Mouse (Mus musculus): Measurements from ENCODE around the gene Slc25a39.
"Not testable (repeated sequence)": the region's sequence is repeated elsewhere in the genome, so short reads cannot be mapped to it uniquely, and the experiment has no call there.

Slc25a39 gene

GRCm38 (mm10) chr11:102411704-102412103 is 4.0 kb upstream of the Slc25a39 start:
- peak; percentile 97 for DNase-seq (ENCODE audit: low read depth, low spot score)

- no peak for DNase-seq (ENCODE audit: low read depth, low spot score)
These were observed 3.3 kb upstream of the Slc25a39 start for GRCm38 (mm10) chr11:102411061-102411460.

- DNase-seq (ENCODE audit: low read depth, low spot score), result not testable (repeated sequence)
These were observed 2.6 kb upstream of the Slc25a39 start for GRCm38 (mm10) chr11:102410345-102410744.

GRCm38 (mm10) chr11:102409795-102410330 is 2.1 kb upstream of the Slc25a39 start:
- DNase-seq (ENCODE audit: low read depth, low spot score), result no peak

GRCm38 (mm10) chr11:102408888-102409794 is 1.4 kb upstream of the Slc25a39 start:
- no peak for DNase-seq (ENCODE audit: low read depth, low spot score)

- peak; percentile 100 for DNase-seq (ENCODE audit: low read depth, low spot score)
These were observed 664 bp upstream of the Slc25a39 start for GRCm38 (mm10) chr11:102408344-102408876.

- DNase-seq (ENCODE audit: low read depth, low spot score), result peak; percentile 96
These were observed 579 bp downstream of the Slc25a39 start for GRCm38 (mm10) chr11:102406900-102407833.

- DNase-seq (ENCODE audit: low read depth, low spot score), result no peak
These were observed 1.3 kb downstream of the Slc25a39 start for GRCm38 (mm10) chr11:102406401-102406800.

- no peak for DNase-seq (ENCODE audit: low read depth, low spot score)
These were observed 2.0 kb downstream of the Slc25a39 start for GRCm38 (mm10) chr11:102405544-102406285.

GRCm38 (mm10) chr11:102404161-102405010 is 3.4 kb downstream of the Slc25a39 start:
- peak; percentile 22 for DNase-seq (ENCODE audit: low read depth, low spot score)

GRCm38 (mm10) chr11:102403657-102404056 is 4.1 kb downstream of the Slc25a39 start:
- DNase-seq (ENCODE audit: low read depth, low spot score), result no peak

GRCm38 (mm10) chr11:102401898-102402500 is 5.7 kb downstream of the Slc25a39 start:
- no peak for DNase-seq (ENCODE audit: low read depth, low spot score)

GRCm38 (mm10) chr11:102400513-102401084 is 7.1 kb downstream of the Slc25a39 start:
- no peak for DNase-seq (ENCODE audit: low read depth, low spot score)

GRCm38 (mm10) chr11:102399610-102400072 is 8.1 kb downstream of the Slc25a39 start:
- peak; percentile 73 for DNase-seq (ENCODE audit: low read depth, low spot score)

- DNase-seq (ENCODE audit: low read depth, low spot score), result no peak
These were observed 8.6 kb downstream of the Slc25a39 start for GRCm38 (mm10) chr11:102399107-102399506.

- peak; percentile 96 for DNase-seq (ENCODE audit: low read depth, low spot score)
These were observed 9.5 kb downstream of the Slc25a39 start for GRCm38 (mm10) chr11:102398007-102398825.

- peak; percentile 77 for DNase-seq (ENCODE audit: low read depth, low spot score)
These were observed 11.0 kb downstream of the Slc25a39 start for GRCm38 (mm10) chr11:102396671-102397141.

GRCm38 (mm10) chr11:102396263-102396662 is 11.5 kb downstream of the Slc25a39 start:
- DNase-seq (ENCODE audit: low read depth, low spot score), result peak; percentile 45
